Mouse (Mus musculus): ENCODE results near the gene Rab15.

DNA sequence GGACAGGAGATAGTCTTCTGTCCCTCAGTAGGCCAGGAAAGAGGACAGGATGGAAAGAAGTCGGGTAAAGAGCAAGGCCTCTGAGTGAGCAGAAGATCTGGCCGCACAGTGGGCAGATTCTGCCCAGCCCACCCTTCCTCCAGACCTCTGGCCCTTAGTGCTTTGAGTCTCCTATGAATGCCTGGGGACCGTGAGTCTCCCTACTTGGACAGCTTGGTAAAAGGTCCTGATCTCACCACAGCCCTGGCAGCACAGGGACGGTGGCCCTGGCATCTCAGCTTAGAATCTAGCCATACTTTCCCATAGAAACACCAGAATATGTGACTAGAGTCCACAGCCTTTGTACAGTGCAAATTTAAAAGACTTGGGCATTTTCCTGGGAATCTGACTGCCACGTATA is 42.8 kb downstream of the Rab15 start:
- no peak for TF ChIP-seq CTCF (IDR thresholded peaks at IDR 0.05; ENCODE audit: extremely low read depth, insufficient read depth, insufficient read length, insufficient replicate concordance)
- TF ChIP-seq POLR2A (IDR thresholded peaks at IDR 0.05; ENCODE audit: low read depth, low read length): no peak
